Mouse (Mus musculus): ENCODE results near the gene Boc. TPM values are rescaled to one million over a fixed set of nuclear protein-coding genes. Genes with fewer than 3 reads are reported as not detected.

The Boc gene
- polyA plus RNA-seq, 1 experiment from 2014 or later = 13.5 TPM

DNA sequence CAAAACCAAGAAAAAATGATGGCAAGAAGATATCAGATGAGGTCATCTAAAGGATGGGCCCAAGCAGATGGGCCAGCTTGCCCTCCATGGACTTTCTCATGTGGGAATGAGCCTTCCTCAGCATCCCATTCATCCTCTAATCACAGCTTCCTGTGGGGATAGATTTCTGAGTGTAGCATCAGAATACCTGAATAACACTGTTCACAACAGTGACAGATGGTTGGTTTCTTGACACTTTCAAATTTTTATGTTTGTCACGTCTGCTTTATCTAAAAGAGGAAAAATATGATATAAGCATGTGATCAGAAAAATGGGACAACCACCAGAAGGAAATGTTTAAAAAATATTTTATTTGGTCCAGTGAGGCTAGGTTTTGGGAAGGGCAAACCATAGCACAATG lies 30.8 kb upstream of the Boc start:
- DNase-seq (ENCODE audit: low spot score) = no peak
- H3K4me1 ChIP-seq (replicated peaks; ENCODE audit: insufficient read depth, low read length) = no peaks in the 10 kb centered on the region
- ATAC-seq (replicated peaks; ENCODE audit: low FRiP score, low read depth) = no peak
- WGBS = 82% methylated on average over 1 of the region's 1 CpGs
- no peak overlapping the region for H3K9ac ChIP-seq (ENCODE audit: low read depth, low read length)
- no peak overlapping the region for H3K4me2 ChIP-seq (ENCODE audit: low read length)
- no peaks in the 10 kb centered on the region for H3K36me3 ChIP-seq (ENCODE audit: insufficient read depth, low read length)
- no peak overlapping the region for H3K27ac ChIP-seq
- H3K4me3 ChIP-seq (replicated peaks; ENCODE audit: low read depth, low read length) = no peak overlapping the region
- TF ChIP-seq CTCF (IDR thresholded peaks at IDR 0.05; ENCODE audit: low read depth) = no peak
- H3K9me3 ChIP-seq (replicated peaks; ENCODE audit: low read length) = no peaks in the 10 kb centered on the region
- no peaks in the 10 kb centered on the region for H3K27me3 ChIP-seq (ENCODE audit: insufficient read depth, low read length)

DNA sequence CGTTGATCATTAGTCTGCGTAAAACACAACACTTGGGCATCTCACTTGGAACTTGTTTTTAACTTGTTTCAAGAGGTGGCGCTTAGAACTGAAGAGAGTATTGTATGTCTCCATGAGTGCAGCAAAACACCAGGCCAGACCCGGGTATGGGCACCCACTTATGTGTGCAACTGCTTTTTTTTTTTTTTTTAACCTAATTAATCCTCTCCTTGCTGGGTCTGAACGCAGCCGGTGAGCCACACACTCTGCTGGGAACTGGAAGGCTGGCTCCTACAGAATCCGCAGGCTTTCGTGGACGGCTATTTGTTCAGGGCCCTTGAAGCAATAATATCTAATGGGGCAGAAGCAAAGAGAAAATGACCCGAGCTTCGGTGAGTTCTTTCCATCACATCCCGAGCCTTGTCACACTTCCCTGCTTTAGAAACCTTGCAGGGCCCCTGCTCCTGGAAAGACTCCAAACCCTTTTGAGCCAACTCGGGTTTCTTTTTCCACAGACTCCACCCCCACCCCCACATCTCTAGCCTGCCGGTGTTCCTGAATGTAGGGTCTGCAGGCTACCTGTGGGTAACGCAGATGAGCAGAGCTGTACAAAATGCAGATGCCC lies 20.8 kb upstream of the Boc start:
- Histone ChIP-seq H3K36me3 (ENCODE audit: insufficient read depth, low read length) (no peaks in the 10 kb centered on the region), H3K9me3 (replicated peaks; ENCODE audit: low read length) (no peaks in the 10 kb centered on the region), H3K4me2 (ENCODE audit: low read length) (peak overlapping the region; percentile 29), H3K9ac (ENCODE audit: low read depth, low read length) (no peak overlapping the region), H3K4me3 (replicated peaks; ENCODE audit: low read depth, low read length) (no peak overlapping the region), H3K27me3 (ENCODE audit: insufficient read depth, low read length) (no peaks in the 10 kb centered on the region), H3K27ac (peak overlapping the region; percentile 47), H3K4me1 (replicated peaks; ENCODE audit: insufficient read depth, low read length) (no peaks in the 10 kb centered on the region)
- WGBS = 13% methylated on average over 15 of the region's 15 CpGs
- TF ChIP-seq CTCF (IDR thresholded peaks at IDR 0.05; ENCODE audit: low read depth) = no peak
- peak; percentile 81 for DNase-seq (ENCODE audit: low spot score)
- peak; percentile 75 for ATAC-seq (replicated peaks; ENCODE audit: low FRiP score, low read depth)

DNA sequence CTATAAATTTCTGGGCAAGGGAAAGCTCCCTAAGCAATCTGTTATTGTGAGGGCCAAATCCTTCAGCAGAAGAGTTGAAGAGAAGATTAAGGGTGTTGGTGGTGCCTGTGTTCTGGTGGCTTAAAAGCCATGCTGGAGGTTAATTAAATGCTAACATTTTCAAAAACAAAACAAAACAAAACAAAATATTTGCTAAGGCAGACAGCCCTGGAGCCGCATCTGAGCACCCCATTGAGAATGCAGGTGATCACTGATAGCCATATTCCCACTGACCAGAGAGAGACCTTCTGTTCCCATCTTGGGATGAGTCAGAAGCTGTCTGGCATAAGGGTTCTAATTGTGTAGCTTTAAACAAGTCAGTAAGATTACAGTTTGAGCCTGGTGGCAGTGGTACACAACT lies 19.9 kb upstream of the Boc start:
- no peak for TF ChIP-seq CTCF (IDR thresholded peaks at IDR 0.05; ENCODE audit: low read depth)
- no peak overlapping the region for H3K27ac ChIP-seq
- no peaks in the 10 kb centered on the region for H3K4me1 ChIP-seq (replicated peaks; ENCODE audit: insufficient read depth, low read length)
- whole genome bisulfite sequencing = 83% methylated on average over 1 of the region's 1 CpGs
- no peak overlapping the region for H3K9ac ChIP-seq (ENCODE audit: low read depth, low read length)
- H3K4me2 ChIP-seq (ENCODE audit: low read length) = no peak overlapping the region
- H3K4me3 ChIP-seq (replicated peaks; ENCODE audit: low read depth, low read length) = no peak overlapping the region
- no peak for ATAC-seq (replicated peaks; ENCODE audit: low FRiP score, low read depth)
- H3K9me3 ChIP-seq (replicated peaks; ENCODE audit: low read length) = no peaks in the 10 kb centered on the region
- no peak for DNase-seq (ENCODE audit: low spot score)
- no peaks in the 10 kb centered on the region for H3K27me3 ChIP-seq (ENCODE audit: insufficient read depth, low read length)
- H3K36me3 ChIP-seq (ENCODE audit: insufficient read depth, low read length) = no peaks in the 10 kb centered on the region

DNA sequence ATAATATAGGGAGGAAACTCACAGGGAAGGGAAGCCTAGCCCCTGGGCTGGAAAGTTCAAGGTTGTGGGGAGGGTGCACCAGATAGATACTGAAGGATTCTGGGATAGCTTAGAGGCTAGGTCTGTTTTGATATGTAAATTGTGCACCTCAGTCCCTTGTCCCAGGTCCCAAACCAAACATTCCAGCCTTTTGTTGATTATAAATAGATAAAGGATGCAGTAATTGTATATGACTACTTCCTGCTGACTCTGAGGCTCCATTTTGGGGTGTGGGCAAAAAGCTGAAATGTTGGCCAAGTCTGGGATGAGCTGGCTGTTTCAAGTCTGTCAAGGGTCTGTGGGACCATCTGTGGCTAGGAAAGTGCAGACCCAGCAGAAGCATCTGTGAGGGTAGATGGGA lies 9.4 kb upstream of the Boc start:
- no peak for TF ChIP-seq CTCF (IDR thresholded peaks at IDR 0.05; ENCODE audit: low read depth)
- H3K27ac ChIP-seq = no peak overlapping the region
- ATAC-seq (replicated peaks; ENCODE audit: low FRiP score, low read depth) = no peak
- no peaks in the 10 kb centered on the region for H3K9me3 ChIP-seq (replicated peaks; ENCODE audit: low read length)
- H3K4me3 ChIP-seq (replicated peaks; ENCODE audit: low read depth, low read length) = no peak overlapping the region
- no peak overlapping the region for H3K9ac ChIP-seq (ENCODE audit: low read depth, low read length)
- H3K27me3 ChIP-seq (ENCODE audit: insufficient read depth, low read length) = no peaks in the 10 kb centered on the region
- no peaks in the 10 kb centered on the region for H3K4me1 ChIP-seq (replicated peaks; ENCODE audit: insufficient read depth, low read length)
- H3K36me3 ChIP-seq (ENCODE audit: insufficient read depth, low read length) = no peaks in the 10 kb centered on the region
- no peak overlapping the region for H3K4me2 ChIP-seq (ENCODE audit: low read length)
- no peak for DNase-seq (ENCODE audit: low spot score)

DNA sequence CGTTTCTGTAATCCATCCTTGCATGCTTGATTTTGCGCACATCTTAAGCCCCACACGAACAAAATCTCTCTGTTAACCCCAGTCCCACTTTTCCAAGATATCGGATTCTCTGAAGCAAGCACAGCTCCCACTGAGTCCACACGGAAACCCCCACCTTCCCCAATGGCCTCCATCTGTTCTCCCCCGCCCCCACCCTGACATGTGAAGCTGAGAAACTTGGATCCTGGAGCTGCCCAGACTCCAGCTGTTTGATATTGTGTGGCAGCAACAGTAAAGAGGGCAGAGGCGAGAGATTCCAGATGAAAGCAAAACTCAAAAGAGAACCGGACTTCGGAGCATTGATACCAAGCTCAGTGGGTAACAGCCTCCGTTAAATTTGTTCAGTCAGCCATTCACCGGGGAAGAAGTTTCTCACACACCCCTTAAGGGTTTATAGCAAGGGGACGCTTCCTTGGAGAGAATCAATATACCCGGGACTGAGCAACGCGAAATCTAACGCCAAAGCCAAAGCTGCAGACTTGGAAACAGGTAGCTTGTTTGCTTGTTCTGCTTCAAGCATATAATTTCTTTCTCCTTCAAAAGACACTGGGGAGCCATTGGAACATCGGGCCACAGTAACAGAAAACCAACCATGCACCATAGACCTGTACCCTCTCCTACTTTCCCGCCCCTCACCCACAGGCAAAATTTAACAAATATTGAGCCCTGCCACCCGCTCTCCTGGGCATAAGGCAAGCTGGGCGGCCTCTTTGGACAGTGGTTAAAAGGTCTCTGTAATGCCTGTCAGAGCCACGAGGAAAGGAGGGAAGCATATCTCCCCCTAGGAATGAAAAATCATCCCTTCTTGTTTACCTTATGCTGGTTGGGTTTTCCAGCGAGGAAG lies 6.9 kb upstream of the Boc start:
- Histone ChIP-seq H3K9me3 (replicated peaks; ENCODE audit: low read length) (no peaks in the 10 kb centered on the region), H3K4me2 (ENCODE audit: low read length) (peak overlapping the region; percentile 52), H3K9ac (ENCODE audit: low read depth, low read length) (no peak overlapping the region), H3K4me3 (replicated peaks; ENCODE audit: low read depth, low read length) (peak overlapping the region; percentile 24), H3K27me3 (ENCODE audit: insufficient read depth, low read length) (no peaks in the 10 kb centered on the region), H3K27ac (no peak overlapping the region), H3K36me3 (ENCODE audit: insufficient read depth, low read length) (no peaks in the 10 kb centered on the region), H3K4me1 (replicated peaks; ENCODE audit: insufficient read depth, low read length) (no peaks in the 10 kb centered on the region)
- DNase-seq (ENCODE audit: low spot score) = no peak
- no peak for TF ChIP-seq CTCF (IDR thresholded peaks at IDR 0.05; ENCODE audit: low read depth)
- WGBS = 27% methylated on average over 22 of the region's 22 CpGs
- peak; percentile 25; the same call in 1 of the 2 replicates for ATAC-seq (replicated peaks; ENCODE audit: low FRiP score, low read depth)

DNA sequence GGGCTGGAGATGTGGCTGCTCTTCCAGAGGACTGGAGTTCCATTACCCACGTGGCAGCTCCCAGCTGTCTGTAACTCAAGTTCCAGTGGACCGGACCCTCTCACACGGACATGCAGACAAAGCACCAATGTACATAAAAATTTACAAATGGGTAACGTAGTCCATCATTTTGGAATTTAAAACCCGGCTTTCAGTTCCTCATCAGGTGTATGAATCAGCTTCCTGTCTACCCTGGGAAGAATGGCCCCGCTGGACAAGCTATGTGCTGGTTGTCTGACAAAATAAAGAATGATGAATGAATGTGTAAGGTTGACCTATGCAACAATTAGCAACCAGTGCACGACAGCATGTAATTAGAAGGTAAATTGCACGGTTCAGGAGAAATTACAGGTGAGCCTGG lies 5.7 kb upstream of the Boc start:
- Histone ChIP-seq H3K27me3 (ENCODE audit: insufficient read depth, low read length) (no peaks in the 10 kb centered on the region), H3K27ac (no peak overlapping the region), H3K4me2 (ENCODE audit: low read length) (no peak overlapping the region), H3K9ac (ENCODE audit: low read depth, low read length) (no peak overlapping the region), H3K36me3 (ENCODE audit: insufficient read depth, low read length) (no peaks in the 10 kb centered on the region), H3K4me1 (replicated peaks; ENCODE audit: insufficient read depth, low read length) (no peaks in the 10 kb centered on the region), H3K4me3 (replicated peaks; ENCODE audit: low read depth, low read length) (no peak overlapping the region), H3K9me3 (replicated peaks; ENCODE audit: low read length) (no peaks in the 10 kb centered on the region)
- whole genome bisulfite sequencing = 38% methylated on average over 8 of the region's 8 CpGs
- no peak for DNase-seq (ENCODE audit: low spot score)
- ATAC-seq (replicated peaks; ENCODE audit: low FRiP score, low read depth) = no peak
- no peak for TF ChIP-seq CTCF (IDR thresholded peaks at IDR 0.05; ENCODE audit: low read depth)

Data from kidney, postnatal 0 days (tissue).